Mouse (Mus musculus): ENCODE measurements at regions not wholly inside any gene's neighbourhood (a gene's known extent, or its start where the extent isn't known, plus 50 kb on each side); places are given as distances from the start of the nearest gene placed in this dataset.

DNA sequence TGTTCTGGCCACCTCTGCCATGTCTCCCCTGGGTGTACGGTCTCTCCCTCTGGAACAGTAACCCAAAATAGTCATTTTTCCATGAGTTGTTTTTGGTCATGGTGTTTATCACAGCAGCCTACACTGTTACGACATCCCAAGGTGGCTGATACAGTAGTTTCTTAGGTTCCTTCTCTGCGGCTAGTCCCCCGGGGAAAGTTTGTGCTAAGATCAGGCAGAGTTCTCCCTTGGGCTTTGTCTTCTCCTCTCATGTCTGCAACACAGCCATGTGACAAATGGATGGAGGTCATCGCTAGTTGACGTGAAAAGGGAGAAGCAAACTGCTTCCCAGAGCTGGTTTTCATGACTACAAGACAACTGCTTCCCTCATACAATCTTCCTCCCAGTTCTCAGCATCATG lies 56.9 kb upstream of the Serp2 start:
- DNase-seq (ENCODE audit: low spot score in 2 of 2): no peak

GRCm38 (mm10) chr14:76610429-76611378 lies 54.0 kb upstream of the Serp2 start:
- DNase-seq (ENCODE audit: low spot score in 2 of 2): no peak
